Mouse (Mus musculus): ENCODE data around the gene Capzb. TPM values are rescaled to one million over a fixed set of nuclear protein-coding genes. Genes with fewer than 3 reads are reported as not detected.

The Capzb gene
- total RNA-seq (2014; rRNA removed) (51.4 and 58.5 TPM in 2 replicates), polyA plus RNA-seq (2012; rRNA removed) (52.6 and 56.4 TPM in 2 replicates)

DNA sequence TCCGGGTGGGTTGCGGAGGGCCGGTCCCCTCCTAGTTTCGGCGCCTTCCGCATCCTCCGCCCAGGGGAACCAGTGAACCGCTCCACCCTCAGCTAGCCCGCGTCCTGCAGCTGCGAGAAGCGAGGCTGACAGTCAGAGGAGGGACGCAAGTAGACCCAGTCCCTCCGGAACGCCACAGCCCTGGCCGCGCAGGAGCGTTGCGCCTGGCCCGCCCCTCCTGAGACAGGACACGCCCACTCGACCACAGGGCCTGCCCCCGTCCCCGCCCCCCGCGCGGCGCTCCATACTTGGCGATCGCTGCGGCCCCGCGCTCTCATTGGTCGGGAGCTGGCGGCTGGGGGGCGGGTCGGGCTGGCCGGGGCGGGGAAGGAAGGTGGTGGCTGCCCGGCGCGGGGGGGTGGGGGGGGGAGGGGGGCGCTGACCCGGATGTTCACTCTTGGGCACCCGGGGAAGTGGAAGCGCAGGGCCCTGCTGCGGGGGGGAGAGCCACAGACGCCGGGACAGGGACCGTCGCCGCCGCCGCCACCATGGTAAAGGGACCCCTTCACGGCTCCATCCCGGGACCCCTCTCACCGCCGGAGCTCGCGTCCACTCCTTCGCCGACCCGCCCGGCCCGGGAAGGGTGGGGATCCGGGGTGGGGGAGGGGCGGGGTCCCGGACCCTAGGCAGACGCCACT lies at the start of gene Capzb:
Gene Capzb (plus strand): TSS at position 401 of the 677 bp plus-strand sequence.
- WGBS: under 1% methylated on average over 64 of the region's 69 CpGs
- H3K27ac ChIP-seq (replicated peaks; ENCODE audit: insufficient read depth, low read depth, low read length): peak within 1 kb of the TSS; percentile 85
- peaks cover 32% of the 10 kb centered on the region for H3K4me1 ChIP-seq (ENCODE audit: control insufficient read depth, insufficient read depth, low read length)

DNA sequence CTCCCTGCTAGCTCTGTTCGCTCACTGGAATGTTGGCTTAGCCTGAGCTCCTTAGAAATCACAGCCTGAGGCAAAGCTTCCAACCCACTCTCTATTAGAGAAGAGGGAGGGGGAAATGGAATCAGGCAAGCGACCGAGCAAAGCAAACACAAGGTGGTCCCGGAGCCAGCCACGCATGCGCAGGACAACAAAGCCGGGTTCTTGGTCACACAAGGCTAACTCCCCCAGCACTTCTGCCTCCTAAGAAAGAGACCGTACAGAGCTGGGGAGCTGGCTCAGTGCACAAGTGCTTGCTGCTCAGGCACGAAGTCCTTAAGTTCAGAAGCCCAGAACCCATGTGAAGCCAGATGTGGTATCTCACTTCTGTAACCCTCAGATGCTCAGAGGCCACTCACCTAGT lies 49.7 kb upstream of the Capzb start:
- TF ChIP-seq POLR2A (IDR thresholded peaks at IDR 0.05; ENCODE audit: extremely low read depth, insufficient read depth, low read length): no peak
- no peak for TF ChIP-seq CTCF (IDR thresholded peaks at IDR 0.05; ENCODE audit: low read depth, low read length)
- H3K79me2 ChIP-seq (ENCODE audit: control insufficient read depth, insufficient read depth, low read length): no peaks in the 10 kb centered on the region
- no peak for DNase-seq (ENCODE audit: extremely low read depth, low read depth, low spot score)
- no peaks in the 10 kb centered on the region for H3K36me3 ChIP-seq (ENCODE audit: control insufficient read depth, insufficient read depth, low read length)
- no peaks in the 10 kb centered on the region for H3K4me1 ChIP-seq (ENCODE audit: control insufficient read depth, insufficient read depth, low read length)
- WGBS: 55% methylated on average over 9 of the region's 9 CpGs
- H3K27me3 ChIP-seq (ENCODE audit: control insufficient read depth, insufficient read depth, low read length): no peaks in the 10 kb centered on the region
- H3K27ac ChIP-seq (replicated peaks; ENCODE audit: insufficient read depth, low read depth, low read length): no peak overlapping the region
- no peak overlapping the region for H3K9ac ChIP-seq (ENCODE audit: low read depth, low read length)
- no peak overlapping the region for H3K4me3 ChIP-seq (ENCODE audit: insufficient read depth, low read depth, low read length)

More for the DNA sequence above, at the start of gene Capzb:
- Histone ChIP-seq H3K36me3 (ENCODE audit: control insufficient read depth, insufficient read depth, low read length) (no peaks in the 10 kb centered on the region), H3K79me2 (ENCODE audit: control insufficient read depth, insufficient read depth, low read length) (peaks cover 44% of the 10 kb centered on the region), H3K27me3 (ENCODE audit: control insufficient read depth, insufficient read depth, low read length) (no peaks in the 10 kb centered on the region), H3K9ac (ENCODE audit: low read depth, low read length) (peak within 1 kb of the TSS; percentile 96), H3K4me3 (ENCODE audit: insufficient read depth, low read depth, low read length) (peak within 1 kb of the TSS; percentile 97)
- peak; percentile 76 for DNase-seq (ENCODE audit: extremely low read depth, low read depth, low spot score)
- TF ChIP-seq POLR2A (IDR thresholded peaks at IDR 0.05; ENCODE audit: extremely low read depth, insufficient read depth, low read length): peak; percentile 96
- no peak for TF ChIP-seq CTCF (IDR thresholded peaks at IDR 0.05; ENCODE audit: low read depth, low read length)

DNA sequence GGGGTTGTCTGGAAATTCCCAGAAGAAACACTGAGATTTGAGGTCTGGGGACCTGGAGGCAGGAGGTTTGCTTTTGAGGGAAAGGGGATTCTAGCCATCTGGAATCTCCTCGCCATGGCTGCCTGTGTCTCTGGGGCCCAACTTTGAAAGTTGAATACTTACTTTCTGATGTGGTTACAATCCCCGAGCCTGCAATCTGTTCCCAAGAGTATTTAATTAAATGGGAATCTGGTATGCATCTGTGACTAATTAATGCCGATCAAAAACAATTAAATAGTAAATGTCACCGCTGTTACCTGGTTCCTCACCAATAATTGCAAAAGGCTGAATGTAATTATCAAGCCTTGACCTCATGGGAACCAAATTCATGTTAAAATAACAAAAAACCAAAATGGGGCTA lies 48.1 kb upstream of the Capzb start:
- H3K27me3 ChIP-seq (ENCODE audit: control insufficient read depth, insufficient read depth, low read length): no peaks in the 10 kb centered on the region
- DNase-seq (ENCODE audit: extremely low read depth, low read depth, low spot score): no peak
- no peaks in the 10 kb centered on the region for H3K36me3 ChIP-seq (ENCODE audit: control insufficient read depth, insufficient read depth, low read length)
- H3K9ac ChIP-seq (ENCODE audit: low read depth, low read length): no peak overlapping the region
- no peak overlapping the region for H3K27ac ChIP-seq (replicated peaks; ENCODE audit: insufficient read depth, low read depth, low read length)
- no peak overlapping the region for H3K4me3 ChIP-seq (ENCODE audit: insufficient read depth, low read depth, low read length)
- H3K4me1 ChIP-seq (ENCODE audit: control insufficient read depth, insufficient read depth, low read length): no peaks in the 10 kb centered on the region
- 95% methylated on average over 4 of the region's 4 CpGs for WGBS
- H3K79me2 ChIP-seq (ENCODE audit: control insufficient read depth, insufficient read depth, low read length): no peaks in the 10 kb centered on the region
- TF ChIP-seq POLR2A (IDR thresholded peaks at IDR 0.05; ENCODE audit: extremely low read depth, insufficient read depth, low read length): no peak
- TF ChIP-seq CTCF (IDR thresholded peaks at IDR 0.05; ENCODE audit: low read depth, low read length): no peak

DNA sequence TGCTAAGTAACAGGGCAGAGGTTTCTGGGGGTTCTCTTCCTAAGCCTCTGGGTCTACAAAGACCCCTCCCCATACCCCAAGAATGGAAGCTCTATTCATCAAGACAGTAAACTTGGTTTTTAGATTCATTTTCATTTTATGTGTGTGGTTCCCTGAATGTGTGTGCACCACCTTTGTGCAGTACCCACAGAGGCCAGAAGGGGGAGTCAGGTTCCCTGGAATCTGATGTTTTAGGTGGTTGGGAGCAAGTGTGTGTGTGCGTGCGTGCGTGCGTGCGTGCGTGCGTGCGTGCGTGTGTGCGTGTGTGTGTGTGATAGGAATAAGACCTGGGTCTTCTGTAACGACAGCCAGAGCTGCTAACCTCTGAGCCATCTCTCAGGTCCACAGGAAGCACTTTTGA lies 47.5 kb upstream of the Capzb start:
- Histone ChIP-seq H3K27me3 (ENCODE audit: control insufficient read depth, insufficient read depth, low read length) (no peaks in the 10 kb centered on the region), H3K36me3 (ENCODE audit: control insufficient read depth, insufficient read depth, low read length) (no peaks in the 10 kb centered on the region), H3K79me2 (ENCODE audit: control insufficient read depth, insufficient read depth, low read length) (no peaks in the 10 kb centered on the region), H3K4me1 (ENCODE audit: control insufficient read depth, insufficient read depth, low read length) (no peaks in the 10 kb centered on the region), H3K4me3 (ENCODE audit: insufficient read depth, low read depth, low read length) (no peak overlapping the region), H3K27ac (replicated peaks; ENCODE audit: insufficient read depth, low read depth, low read length) (no peak overlapping the region), H3K9ac (ENCODE audit: low read depth, low read length) (no peak overlapping the region)
- TF ChIP-seq CTCF (IDR thresholded peaks at IDR 0.05; ENCODE audit: low read depth, low read length) (peak; percentile 38; the same call in 1 of the 2 replicates), POLR2A (IDR thresholded peaks at IDR 0.05; ENCODE audit: extremely low read depth, insufficient read depth, low read length) (no peak)
- WGBS: 96% methylated on average over 11 of the region's 11 CpGs
- DNase-seq (ENCODE audit: extremely low read depth, low read depth, low spot score): no peak

DNA sequence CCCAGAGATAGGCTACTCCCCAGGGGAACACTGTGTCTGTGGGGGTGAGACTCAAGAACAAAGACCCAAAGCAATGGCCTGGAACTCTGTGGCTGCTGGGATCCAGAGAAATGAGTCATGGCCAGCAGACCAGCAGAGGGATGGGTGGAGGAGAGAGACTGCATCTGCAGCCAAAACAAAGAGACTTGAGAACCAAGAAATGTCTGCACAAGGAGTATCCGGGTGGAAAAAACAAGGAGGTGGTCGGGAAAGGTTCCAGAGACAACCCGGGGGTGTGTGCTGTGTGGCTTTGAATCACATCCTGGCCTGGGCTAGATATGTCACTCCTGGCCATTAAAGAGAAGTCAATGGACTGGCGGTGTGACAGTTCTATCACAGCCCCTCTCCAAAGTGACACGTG lies 45.9 kb upstream of the Capzb start:
- Histone ChIP-seq H3K27me3 (ENCODE audit: control insufficient read depth, insufficient read depth, low read length) (no peaks in the 10 kb centered on the region), H3K79me2 (ENCODE audit: control insufficient read depth, insufficient read depth, low read length) (no peaks in the 10 kb centered on the region), H3K36me3 (ENCODE audit: control insufficient read depth, insufficient read depth, low read length) (no peaks in the 10 kb centered on the region), H3K4me3 (ENCODE audit: insufficient read depth, low read depth, low read length) (no peak overlapping the region), H3K27ac (replicated peaks; ENCODE audit: insufficient read depth, low read depth, low read length) (no peak overlapping the region), H3K9ac (ENCODE audit: low read depth, low read length) (no peak overlapping the region), H3K4me1 (ENCODE audit: control insufficient read depth, insufficient read depth, low read length) (no peaks in the 10 kb centered on the region)
- WGBS: 76% methylated on average over 5 of the region's 5 CpGs
- DNase-seq (ENCODE audit: extremely low read depth, low read depth, low spot score): no peak
- TF ChIP-seq CTCF (IDR thresholded peaks at IDR 0.05; ENCODE audit: low read depth, low read length) (no peak), POLR2A (IDR thresholded peaks at IDR 0.05; ENCODE audit: extremely low read depth, insufficient read depth, low read length) (no peak)

DNA sequence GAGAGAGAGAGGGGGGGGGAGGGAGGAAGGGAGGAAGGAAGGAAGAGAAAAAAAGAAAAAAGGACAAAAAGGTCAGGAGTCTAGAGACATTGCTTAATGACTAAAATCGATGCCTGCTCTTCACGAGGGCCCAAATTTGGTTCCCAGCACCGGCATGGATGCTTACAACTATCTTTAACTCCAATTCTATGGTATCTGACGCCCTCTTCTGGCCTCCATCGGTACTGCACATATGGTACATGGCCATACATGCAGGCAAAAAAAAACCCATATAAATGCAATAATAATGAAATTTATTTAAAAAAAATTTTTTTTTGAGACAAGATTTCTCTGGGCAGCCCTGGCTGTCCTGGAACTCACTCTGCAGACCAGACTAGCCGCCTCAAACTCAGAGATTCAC lies 41.3 kb upstream of the Capzb start:
- WGBS: 74% methylated on average over 6 of the region's 6 CpGs

More for the DNA sequence above, 41.3 kb upstream of the Capzb start:
- Histone ChIP-seq H3K4me1 (ENCODE audit: control insufficient read depth, insufficient read depth, low read length) (no peaks in the 10 kb centered on the region), H3K36me3 (ENCODE audit: control insufficient read depth, insufficient read depth, low read length) (no peaks in the 10 kb centered on the region), H3K27ac (replicated peaks; ENCODE audit: insufficient read depth, low read depth, low read length) (no peak overlapping the region), H3K27me3 (ENCODE audit: control insufficient read depth, insufficient read depth, low read length) (no peaks in the 10 kb centered on the region), H3K9ac (ENCODE audit: low read depth, low read length) (no peak overlapping the region), H3K79me2 (ENCODE audit: control insufficient read depth, insufficient read depth, low read length) (no peaks in the 10 kb centered on the region), H3K4me3 (ENCODE audit: insufficient read depth, low read depth, low read length) (no peak overlapping the region)
- TF ChIP-seq CTCF (IDR thresholded peaks at IDR 0.05; ENCODE audit: low read depth, low read length) (0 out of 2 replicates have a peak, but pooled peaks have one; percentile 10), POLR2A (IDR thresholded peaks at IDR 0.05; ENCODE audit: extremely low read depth, insufficient read depth, low read length) (no peak)
- DNase-seq (ENCODE audit: extremely low read depth, low read depth, low spot score): no peak
